Mouse (Mus musculus) testis, adult 2 months (tissue): ENCODE data around the gene A630095N17Rik.

ENCODE experiments used
- CTCF ChIP-seq: fragments of 200-500 bp; IDR thresholded peaks from 2 replicates; pipeline ENCODE4 v1.5.1; 2012; ENCODE audit warnings: low read depth, mild to moderate bottlenecking, inconsistent platforms, low read length, moderate library complexity; ENCODE audit not compliant: control insufficient read depth, insufficient read depth, insufficient replicate concordance
- POLR2A ChIP-seq: fragments of 200-500 bp; IDR thresholded peaks from 2 replicates; pipeline ENCODE4 v1.6.1; 2012; ENCODE audit warnings: low read depth, mild to moderate bottlenecking, inconsistent platforms, low read length, moderate library complexity; ENCODE audit not compliant: control insufficient read depth

GRCm38 (mm10) chr1:75187914-75188483 lies 43.9 kb downstream of the A630095N17Rik start:
- no peak for TF ChIP-seq CTCF
- TF ChIP-seq POLR2A = no peak
